Mouse (Mus musculus) limb, embryonic 14.5 days (tissue): ENCODE measurements at regions not wholly inside any gene's neighbourhood (a gene's known extent, or its start where the extent isn't known, plus 50 kb on each side); places are given as distances from the start of the nearest gene placed in this dataset.

ENCODE experiments used
- ATAC-seq: fragments of 200-750 bp; cut with Nextera tagmentation; 2 replicates; pipeline ENCODE4 v1.8.0; 2017; ENCODE audit warnings: low read depth, moderate number of reproducible peaks, moderate TSS enrichment; ENCODE audit not compliant: low FRiP score
- DNase-seq: peaks from one replicate; pipeline ENCODE4 v3.0.0-alpha.2; 2015; ENCODE audit warnings: low spot score
- H3K27ac ChIP-seq: fragments of 300-500 bp; sonication (generic); replicated peaks from 2 replicates; pipeline ENCODE4 v1.5.1; 2014; ENCODE audit warnings: low read depth, mild to moderate bottlenecking, low read length, moderate library complexity, mixed read lengths
- H3K27me3 ChIP-seq: fragments of 300-500 bp; sonication (generic); 2 replicates; pipeline ENCODE4 v1.6.1; 2014; ENCODE audit warnings: low read length, mixed read lengths; ENCODE audit not compliant: control insufficient read depth, insufficient read depth
- H3K36me3 ChIP-seq: fragments of 300-500 bp; sonication (generic); 2 replicates; pipeline ENCODE4 v1.6.1; 2014; ENCODE audit warnings: mild to moderate bottlenecking, low read length, moderate library complexity, mixed read lengths; ENCODE audit not compliant: control insufficient read depth, insufficient read depth
- H3K4me1 ChIP-seq: fragments of 300-500 bp; sonication (generic); 2 replicates; pipeline ENCODE4 v1.6.1; 2014; ENCODE audit warnings: antibody characterized with exemption, low read length, mixed read lengths; ENCODE audit not compliant: control insufficient read depth, insufficient read depth
- H3K4me2 ChIP-seq: fragments of 300-500 bp; sonication (generic); replicated peaks from 2 replicates; pipeline ENCODE4 v1.6.1; 2014; ENCODE audit warnings: low read depth, mild to moderate bottlenecking, low read length, moderate library complexity; ENCODE audit not compliant: severe bottlenecking
- H3K4me3 ChIP-seq: fragments of 300-500 bp; sonication (generic); replicated peaks from 2 replicates; pipeline ENCODE4 v1.5.1; 2014; ENCODE audit warnings: low read length
- H3K9ac ChIP-seq: fragments of 300-500 bp; sonication (generic); 2 replicates; pipeline ENCODE4 v1.6.1; 2014; ENCODE audit warnings: mild to moderate bottlenecking, low read depth, low read length, moderate library complexity; ENCODE audit not compliant: severe bottlenecking
- H3K9me3 ChIP-seq: fragments of 300-500 bp; sonication (generic); 2 replicates; pipeline ENCODE4 v1.6.1; 2016; ENCODE audit warnings: low read length; ENCODE audit not compliant: control insufficient read depth
- POLR2A ChIP-seq: fragments of 200-500 bp; IDR thresholded peaks from 2 replicates; pipeline ENCODE4 v1.8.0; 2012; ENCODE audit warnings: inconsistent platforms, mild to moderate bottlenecking, moderate library complexity, borderline replicate concordance; ENCODE audit not compliant: insufficient read depth, insufficient read length; ENCODE audit errors: extremely low read depth
- WGBS: fragments of 180-500 bp; shearing (Covaris S2); extraction: QIAGEN DNeasy Blood & Tissue Kit; methylation state at CpG from one replicate; pipeline ENCODE4 v1.1.7; 2014; 5-methylcytosine and 5-hydroxymethylcytosine counted together

- no peak for TF ChIP-seq POLR2A
- H3K4me3 ChIP-seq, result no peak overlapping the region
- no peak overlapping the region for H3K4me2 ChIP-seq
- no peak overlapping the region for H3K27ac ChIP-seq
- no peaks in the 10 kb centered on the region for H3K36me3 ChIP-seq
- H3K4me1 ChIP-seq, result no peaks in the 10 kb centered on the region
- H3K9me3 ChIP-seq, result peaks cover under 1% of the 10 kb centered on the region; the same call in 1 of the 2 replicates
- H3K27me3 ChIP-seq, result no peaks in the 10 kb centered on the region
- DNase-seq (no peak), ATAC-seq (no peak)
- WGBS, result 71% methylated on average over 1 of the region's 1 CpGs
- H3K9ac ChIP-seq, result no peak overlapping the region
Observed at GRCm38 (mm10) chr17:62403739-62404138, 477.4 kb downstream of the Efna5 start.

- no peak overlapping the region for H3K4me3 ChIP-seq
- H3K4me1 ChIP-seq, result no peaks in the 10 kb centered on the region
- H3K27me3 ChIP-seq, result no peaks in the 10 kb centered on the region
- H3K27ac ChIP-seq, result no peak overlapping the region
- ATAC-seq (no peak), DNase-seq (no peak)
- 88% methylated on average over 8 of the region's 8 CpGs for WGBS
- H3K36me3 ChIP-seq, result no peaks in the 10 kb centered on the region
- H3K9ac ChIP-seq, result no peak overlapping the region
- no peaks in the 10 kb centered on the region for H3K9me3 ChIP-seq
- H3K4me2 ChIP-seq, result no peak overlapping the region
- TF ChIP-seq POLR2A, result no peak
Observed at GRCm38 (mm10) chr17:62393355-62394006, 487.6 kb downstream of the Efna5 start.

- ATAC-seq (no peak; the same call in 1 of the 2 replicates), DNase-seq (no peak)
- Histone ChIP-seq H3K27ac (no peak overlapping the region), H3K27me3 (no peaks in the 10 kb centered on the region), H3K36me3 (no peaks in the 10 kb centered on the region), H3K4me1 (no peaks in the 10 kb centered on the region), H3K9ac (no peak overlapping the region), H3K9me3 (no peaks in the 10 kb centered on the region), H3K4me3 (no peak overlapping the region), H3K4me2 (no peak overlapping the region)
- no peak for TF ChIP-seq POLR2A
- 66% methylated on average over 16 of the region's 16 CpGs for WGBS
Observed at GRCm38 (mm10) chr17:62384053-62384452, 497.1 kb downstream of the Efna5 start.

GRCm38 (mm10) chr17:62378868-62379417 is 502.2 kb downstream of the Efna5 start:
- DNase-seq, result no peak
- H3K9ac ChIP-seq, result no peak overlapping the region
- WGBS, result 85% methylated on average over 8 of the region's 8 CpGs
- no peak overlapping the region for H3K4me2 ChIP-seq
- no peak overlapping the region for H3K4me3 ChIP-seq
- H3K36me3 ChIP-seq, result no peaks in the 10 kb centered on the region
- H3K27me3 ChIP-seq, result no peaks in the 10 kb centered on the region
- no peak for TF ChIP-seq POLR2A
- no peaks in the 10 kb centered on the region for H3K9me3 ChIP-seq
- H3K4me1 ChIP-seq, result no peaks in the 10 kb centered on the region
- no peak for ATAC-seq
- H3K27ac ChIP-seq, result no peak overlapping the region

- H3K4me1 ChIP-seq, result no peaks in the 10 kb centered on the region
- no peak for TF ChIP-seq POLR2A
- H3K27me3 ChIP-seq, result no peaks in the 10 kb centered on the region
- H3K4me2 ChIP-seq, result no peak overlapping the region
- H3K9me3 ChIP-seq, result no peaks in the 10 kb centered on the region
- H3K4me3 ChIP-seq, result no peak overlapping the region
- 72% methylated on average over 3 of the region's 3 CpGs for WGBS
- no peak overlapping the region for H3K9ac ChIP-seq
- H3K27ac ChIP-seq, result no peak overlapping the region
- ATAC-seq (no peak), DNase-seq (no peak)
- no peaks in the 10 kb centered on the region for H3K36me3 ChIP-seq
Observed at GRCm38 (mm10) chr17:62369100-62369499, 512.0 kb downstream of the Efna5 start.

- Histone ChIP-seq H3K4me1 (no peaks in the 10 kb centered on the region), H3K4me3 (no peak overlapping the region), H3K36me3 (no peaks in the 10 kb centered on the region), H3K27ac (no peak overlapping the region), H3K9ac (no peak overlapping the region), H3K4me2 (no peak overlapping the region), H3K9me3 (no peaks in the 10 kb centered on the region), H3K27me3 (no peaks in the 10 kb centered on the region)
- 65% methylated on average over 4 of the region's 4 CpGs for WGBS
- DNase-seq, result no peak
- no peak for TF ChIP-seq POLR2A
- no peak for ATAC-seq
Observed at GRCm38 (mm10) chr17:62367937-62368336, 513.2 kb downstream of the Efna5 start.
